Mouse (Mus musculus) embryonic stem cell, embryonic (primary cell): Measurements from ENCODE around the gene Ythdc1.
"Not testable (repeated sequence)": the region's sequence is repeated elsewhere in the genome, so short reads cannot be mapped to it uniquely, and the experiment has no call there.

Experiments used
- CTCF ChIA-PET, 4 experiments: fragments of 300-600 bp in 2 of 4; fragments of 350-600 bp in 2 of 4; sonication (Branson Sonifier 250); formaldehyde crosslinking; loops; one replicate each; lab custom pipeline; 2022; ENCODE audit warnings: inconsistent platforms in 2 of 4; lab: Charles Lee
- POLR2A ChIA-PET, 4 experiments: fragments of 300-600 bp in 2 of 4; fragments of 350-600 bp in 2 of 4; sonication (Branson Sonifier 250); formaldehyde crosslinking; loops; one replicate each; lab custom pipeline; 2022; ENCODE audit warnings: antibody characterized with exemption in 4 of 4, inconsistent platforms in 1 of 4; lab: Charles Lee

The Ythdc1 gene

DNA sequence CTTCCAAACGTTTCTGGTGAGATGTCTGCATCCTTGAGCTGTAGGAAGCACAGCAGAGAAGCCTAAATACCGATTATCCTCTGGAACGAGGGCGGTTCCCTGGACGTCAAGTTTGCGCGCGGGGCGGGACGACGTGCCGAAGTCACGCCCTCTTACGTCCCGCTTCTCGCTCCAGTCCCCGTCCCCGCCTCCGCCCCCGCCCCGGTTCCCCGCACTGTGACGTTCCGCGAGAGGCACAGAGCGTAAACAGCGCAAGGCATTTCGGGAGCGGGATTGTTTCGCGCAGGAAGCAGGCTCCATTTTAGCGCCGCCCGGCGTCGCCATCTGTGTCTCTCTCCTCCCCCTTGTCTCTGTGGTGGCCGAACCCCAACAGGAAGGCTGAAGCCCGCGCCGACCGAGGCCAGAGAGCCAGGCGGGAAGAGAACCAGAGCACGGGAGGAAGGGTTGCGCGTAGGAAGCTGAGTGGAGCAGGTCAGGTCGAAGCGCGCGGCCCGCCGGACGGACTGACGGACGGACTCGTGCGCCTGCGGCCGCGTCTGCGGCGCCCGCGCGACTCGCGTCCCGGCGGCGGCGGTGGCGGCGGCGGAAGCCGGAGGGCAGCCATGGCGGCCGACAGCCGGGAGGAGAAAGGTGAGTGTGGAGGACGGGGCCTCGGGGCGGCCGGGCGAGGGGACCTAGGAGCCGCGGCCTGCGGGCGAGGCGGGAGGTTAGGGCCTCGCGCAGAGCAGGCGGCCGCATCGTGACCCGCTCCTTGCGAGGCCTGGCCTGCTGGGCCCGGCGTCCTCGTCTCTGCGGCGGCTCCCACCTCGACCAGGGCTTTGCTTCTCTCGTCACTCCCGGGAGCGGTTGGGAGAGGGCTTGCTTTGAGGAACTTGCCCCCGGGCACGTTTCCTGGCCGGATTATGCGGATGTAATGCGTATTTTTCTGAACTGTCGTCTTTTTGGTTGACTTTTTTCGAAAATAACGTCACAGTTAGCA is at the start of gene Ythdc1:
Gene Ythdc1 (plus strand): TSS at position 260 of the 979 bp plus-strand sequence.
- ChIA-PET POLR2A (interaction anchor here (0.7 to 3.1 kb wide), 17 partner anchors 9 to 738 kb away, joined by 3 to 22 read pairs (median 4); partner anchors contain the start of gene Uba6 (in 2 of the 4)), CTCF (no interaction called here)

DNA sequence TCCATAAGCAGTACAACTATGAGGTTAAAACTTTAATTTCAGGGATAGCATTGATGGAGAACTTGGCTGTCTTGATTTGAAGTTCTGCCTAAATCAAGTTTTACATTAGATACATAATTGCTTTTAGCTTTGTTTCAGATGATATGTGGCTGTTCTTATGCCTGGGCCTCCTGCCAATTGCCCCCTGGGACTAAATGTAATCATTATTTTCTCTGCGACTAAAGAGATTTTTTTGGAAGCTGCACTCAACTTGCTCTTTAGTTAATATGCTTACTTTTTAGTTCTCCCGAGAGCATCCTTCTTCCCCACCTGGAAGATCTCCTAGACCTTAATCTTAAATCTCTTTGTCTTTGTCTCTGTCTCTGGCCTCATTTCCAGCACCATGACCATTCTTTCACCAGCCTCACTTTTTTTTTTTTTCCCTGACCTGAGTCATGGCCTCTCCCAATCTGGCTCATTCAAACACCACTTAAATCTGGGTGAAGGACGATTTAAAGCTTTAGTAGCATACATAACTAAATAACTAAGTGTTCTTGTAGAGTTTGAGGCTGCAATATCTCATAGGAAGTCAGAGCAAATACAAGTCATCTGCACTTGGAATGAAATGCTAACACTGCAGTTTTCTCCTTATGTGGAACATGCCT is 34.9 kb upstream of the Ythdc1 start:
- CTCF ChIA-PET = interaction anchor here in 1 of 4 experiments (0.5 kb wide), 1 partner anchor 920 kb away, joined by 5 read pairs; no protein-coding TSS in a partner anchor
- POLR2A ChIA-PET = interaction anchor here in 1 of 4 experiments (0.6 kb wide), 1 partner anchor 11 kb away, joined by 3 read pairs; no protein-coding TSS in a partner anchor

GRCm38 (mm10) chr5:86771010-86771409 is 33.0 kb upstream of the Ythdc1 start:
- CTCF ChIA-PET = no interaction called here

DNA sequence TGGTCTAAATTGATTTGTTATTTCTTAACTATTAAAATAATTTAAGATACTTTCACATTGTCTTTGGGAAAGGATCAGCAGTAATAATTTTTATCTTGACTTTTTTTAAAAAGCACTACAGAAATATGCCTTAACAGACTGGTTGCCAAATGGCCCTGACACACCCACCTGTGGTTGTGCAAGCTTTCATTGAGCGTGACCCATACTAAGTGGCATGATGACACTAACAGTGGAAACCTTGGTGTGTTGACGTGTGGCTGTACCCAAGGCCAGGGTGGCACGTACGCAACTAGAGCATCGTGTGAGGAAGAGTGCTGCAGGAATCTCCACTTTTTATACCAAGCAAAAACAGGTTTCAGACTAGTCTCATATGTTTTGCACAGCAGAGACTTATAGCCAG is 27.1 kb upstream of the Ythdc1 start:
- CTCF ChIA-PET = no interaction called here
- POLR2A ChIA-PET = no interaction called here

More at GRCm38 (mm10) chr5:86771010-86771409, 33.0 kb upstream of the Ythdc1 start:
- POLR2A ChIA-PET = no interaction called here

DNA sequence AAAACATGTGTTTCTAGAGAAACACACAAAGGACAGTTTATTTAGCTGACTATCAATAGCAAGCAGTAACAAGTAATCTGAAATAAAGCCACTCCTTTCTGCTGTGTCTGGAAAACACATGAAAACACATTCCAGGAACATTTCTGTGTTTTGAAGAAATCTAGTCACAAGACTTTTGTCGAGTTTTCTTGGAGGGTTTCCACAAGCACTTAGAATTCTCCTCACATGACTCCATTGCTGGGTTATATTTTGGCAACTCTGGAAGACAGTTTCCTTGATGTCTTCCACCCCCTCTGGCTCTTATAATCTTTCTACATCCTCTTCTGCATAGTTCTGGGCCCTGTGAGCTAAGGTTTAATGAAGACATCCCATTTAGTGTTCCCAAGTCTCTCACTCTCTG is 25.6 kb upstream of the Ythdc1 start:
- ChIA-PET POLR2A (no interaction called here), CTCF (no interaction called here)

DNA sequence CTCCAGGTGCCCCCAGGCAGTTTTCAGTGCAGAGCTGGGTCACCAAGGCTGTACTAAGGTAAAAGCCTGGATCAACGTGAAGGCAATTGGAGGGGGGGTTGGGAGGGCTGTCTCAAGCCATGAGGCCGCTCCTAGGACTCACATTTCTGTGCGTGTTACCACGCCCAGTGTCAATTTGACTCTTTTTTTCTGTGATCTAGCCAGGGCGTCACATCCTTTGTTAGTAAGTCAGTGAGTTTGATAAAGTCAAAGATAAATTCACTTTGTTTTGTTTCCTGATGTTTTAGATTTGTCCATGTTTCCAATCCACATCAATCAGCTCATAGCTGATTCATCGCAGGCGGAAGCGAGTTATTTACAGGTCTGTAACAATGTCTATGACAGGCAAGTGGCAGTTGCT is 21.0 kb upstream of the Ythdc1 start:
- ChIA-PET POLR2A (interaction anchor here in 2 of 4 experiments (0.6 to 1.5 kb wide), 3 partner anchors 10 to 27 kb away, joined by 3 to 6 read pairs (median 3); no protein-coding TSS in a partner anchor), CTCF (no interaction called here)

DNA sequence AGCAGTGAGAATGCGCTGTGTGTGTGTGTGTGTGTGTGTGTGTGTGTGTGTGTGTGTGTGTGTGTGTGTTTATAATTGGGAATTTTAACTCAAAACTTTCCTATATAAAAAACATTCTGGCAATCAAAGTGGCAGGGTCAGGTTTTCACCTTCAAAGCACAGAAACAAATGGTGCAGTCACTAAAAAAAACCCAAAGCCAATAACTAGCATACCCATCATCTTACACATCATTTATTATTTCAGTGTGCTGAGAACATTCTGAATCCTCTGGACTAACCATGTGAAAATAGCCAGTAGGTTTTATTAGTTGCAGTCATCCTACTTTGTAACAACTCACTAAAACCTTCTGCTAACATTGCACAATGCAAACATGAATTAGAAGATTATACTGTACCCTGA is 19.8 kb upstream of the Ythdc1 start:
- CTCF ChIA-PET = no interaction called here
- POLR2A ChIA-PET = no interaction called here

GRCm38 (mm10) chr5:86786798-86787197 is 17.2 kb upstream of the Ythdc1 start:
- POLR2A ChIA-PET = interaction anchor here in 2 of 4 experiments (0.6 to 1.0 kb wide), 4 partner anchors 16 to 614 kb away, joined by 3 to 4 read pairs (median 4); partner anchors contain the start of genes Uba6 (in 1 of the 2) and Ythdc1 (in 1 of the 2)
- CTCF ChIA-PET = interaction anchor here in 2 of 4 experiments (0.5 to 0.7 kb wide), 3 partner anchors 24 to 596 kb away, joined by 3 to 4 read pairs (median 4); no protein-coding TSS in a partner anchor

DNA sequence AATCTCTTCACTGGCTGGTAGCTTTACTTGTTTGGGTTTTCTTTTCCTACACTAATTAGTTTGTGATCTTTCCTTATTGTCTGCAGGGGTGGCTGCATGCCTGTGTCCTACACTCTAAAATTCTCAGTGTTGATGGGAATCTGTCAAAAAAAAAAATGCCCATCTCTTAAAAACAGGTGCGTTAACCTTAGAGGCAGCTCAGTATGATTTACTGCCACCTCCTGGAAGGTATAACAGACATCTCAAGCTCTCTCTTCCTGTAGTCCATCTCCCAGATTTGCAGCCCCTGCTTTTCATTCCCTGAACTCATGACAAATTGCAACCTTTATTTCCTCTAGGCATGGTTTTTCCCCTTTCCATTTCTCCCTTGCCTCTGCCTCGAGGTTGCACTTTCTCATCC is 14.1 kb upstream of the Ythdc1 start:
- POLR2A ChIA-PET = no interaction called here
- CTCF ChIA-PET = no interaction called here

DNA sequence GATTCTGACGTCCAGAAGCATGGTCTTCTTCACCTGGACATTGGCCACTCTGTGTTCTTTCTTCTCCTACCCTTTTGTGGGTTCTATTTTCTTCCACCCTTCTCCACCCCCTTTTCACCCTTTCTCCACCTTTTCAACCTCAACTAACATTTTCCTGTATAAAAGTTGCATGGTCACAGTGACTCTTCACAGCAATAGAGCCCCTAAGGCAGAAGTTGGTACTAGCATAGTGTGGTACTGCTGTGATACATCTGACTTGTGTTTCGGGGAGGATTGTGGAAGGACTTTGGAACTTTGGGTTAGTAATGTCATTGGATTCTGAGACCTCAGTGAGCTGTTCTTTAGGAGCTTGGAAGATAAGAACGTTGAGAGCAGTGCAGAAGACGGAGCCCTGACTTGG is 11.8 kb upstream of the Ythdc1 start:
- ChIA-PET POLR2A (interaction anchor here (0.7 to 4.0 kb wide), 6 partner anchors 10 to 392 kb away, joined by 3 to 22 read pairs (median 5); partner anchors contain the start of gene Ythdc1 (in 4 of the 4)), CTCF (interaction anchor here in 1 of 4 experiments (0.6 kb wide), 1 partner anchor 41 kb away, joined by 3 read pairs; no protein-coding TSS in a partner anchor)

GRCm38 (mm10) chr5:86792807-86793206 is 11.2 kb upstream of the Ythdc1 start:
- POLR2A ChIA-PET = interaction anchor here (0.7 to 4.0 kb wide), 5 partner anchors 10 to 11 kb away, joined by 3 to 22 read pairs (median 6); partner anchors contain the start of gene Ythdc1 (in 4 of the 4)
- CTCF ChIA-PET = no interaction called here

DNA sequence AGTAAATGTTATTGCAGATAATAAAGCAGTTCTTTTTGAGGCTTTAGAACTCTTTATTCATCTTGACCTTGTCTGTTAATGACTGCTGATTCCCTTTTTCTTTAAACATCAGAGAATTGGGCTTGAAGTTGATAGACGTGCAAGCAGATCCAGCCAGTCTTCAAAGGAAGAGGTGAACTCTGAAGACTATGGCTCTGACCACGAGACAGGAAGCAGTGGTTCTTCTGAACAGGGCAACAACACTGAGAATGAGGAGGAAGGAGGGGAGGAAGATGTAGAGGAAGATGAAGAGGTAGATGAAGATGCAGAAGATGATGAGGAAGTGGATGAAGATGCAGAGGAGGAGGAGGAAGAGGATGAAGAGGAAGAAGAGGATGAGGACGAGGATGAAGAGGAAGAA is 12.8 kb downstream of the Ythdc1 start:
- ChIA-PET POLR2A (interaction anchor here in 1 of 4 experiments (1.1 to 2.1 kb wide), 2 partner anchors 10 to 13 kb away, joined by 3 to 9 read pairs; no protein-coding TSS in a partner anchor), CTCF (interaction anchor here in 1 of 4 experiments (1.0 kb wide), 1 partner anchor 12 kb away, joined by 3 read pairs; no protein-coding TSS in a partner anchor)

DNA sequence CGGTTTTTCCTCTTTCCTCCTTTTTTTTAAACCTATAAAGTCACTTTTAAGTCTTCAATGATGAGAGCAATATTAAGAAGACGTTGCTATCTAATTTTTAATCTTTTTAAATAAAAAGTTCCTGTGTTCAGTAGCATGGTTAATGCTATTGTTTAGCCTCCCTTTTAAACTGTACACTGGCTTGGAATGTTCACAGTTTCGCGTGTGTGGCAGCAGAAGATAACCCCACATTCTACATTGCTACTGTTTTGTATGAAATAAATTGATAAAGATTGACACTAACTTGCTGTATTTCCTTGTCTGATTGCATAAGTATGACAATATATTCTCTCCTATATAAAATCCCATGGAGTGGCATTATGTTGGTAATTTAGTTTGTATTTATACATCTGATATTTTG is 32.4 kb downstream of the Ythdc1 start:
- CTCF ChIA-PET = not testable (repeated sequence)
- POLR2A ChIA-PET = interaction anchor here in 1 of 4 experiments (6.9 kb wide), 1 partner anchor 16 kb away, joined by 25 read pairs; no protein-coding TSS in a partner anchor

DNA sequence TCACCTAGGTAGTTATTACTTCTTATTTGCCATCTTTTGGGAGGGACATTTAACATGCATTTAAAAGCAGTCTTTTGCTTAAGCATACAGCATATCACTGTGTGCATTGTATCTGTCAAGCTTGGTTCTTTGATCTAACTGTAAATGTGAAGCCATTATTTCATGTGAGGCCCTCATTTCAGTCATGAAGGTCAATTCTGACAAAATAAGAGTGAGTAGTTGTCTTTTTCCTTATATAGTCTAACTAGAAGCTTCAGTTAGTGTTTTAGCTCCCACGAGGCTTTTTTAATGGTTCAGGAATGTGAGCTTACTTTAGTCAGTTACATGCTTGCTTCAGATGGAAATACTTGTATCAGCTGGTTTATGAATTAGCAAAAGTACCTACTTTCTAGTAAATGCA is 34.1 kb downstream of the Ythdc1 start:
- CTCF ChIA-PET = no interaction called here
- POLR2A ChIA-PET = interaction anchor here in 1 of 4 experiments (0.9 to 6.9 kb wide), 3 partner anchors 9 to 44 kb away, joined by 3 to 25 read pairs (median 7); no protein-coding TSS in a partner anchor

DNA sequence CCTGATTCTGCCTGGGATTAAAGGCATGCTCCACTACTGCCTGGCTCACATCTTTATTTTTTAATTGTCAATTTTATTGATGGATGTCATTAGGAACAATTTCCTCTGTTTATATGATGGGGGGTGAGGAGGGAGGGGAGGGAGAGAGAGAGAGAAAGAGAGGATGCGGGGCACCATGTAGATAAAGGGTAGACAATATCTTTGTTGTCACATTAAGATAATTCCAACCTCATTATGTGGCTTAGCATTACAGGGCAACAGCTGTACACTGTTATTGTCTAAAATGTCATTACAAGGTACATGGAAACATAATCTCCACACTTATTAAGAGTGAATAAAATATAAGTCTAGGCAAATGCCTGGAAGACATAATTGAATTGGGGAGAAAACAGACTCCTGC is 35.5 kb downstream of the Ythdc1 start:
- POLR2A ChIA-PET = interaction anchor here in 2 of 4 experiments (0.6 to 6.9 kb wide), 4 partner anchors 11 to 843 kb away, joined by 3 to 25 read pairs (median 6); no protein-coding TSS in a partner anchor
- CTCF ChIA-PET = no interaction called here

DNA sequence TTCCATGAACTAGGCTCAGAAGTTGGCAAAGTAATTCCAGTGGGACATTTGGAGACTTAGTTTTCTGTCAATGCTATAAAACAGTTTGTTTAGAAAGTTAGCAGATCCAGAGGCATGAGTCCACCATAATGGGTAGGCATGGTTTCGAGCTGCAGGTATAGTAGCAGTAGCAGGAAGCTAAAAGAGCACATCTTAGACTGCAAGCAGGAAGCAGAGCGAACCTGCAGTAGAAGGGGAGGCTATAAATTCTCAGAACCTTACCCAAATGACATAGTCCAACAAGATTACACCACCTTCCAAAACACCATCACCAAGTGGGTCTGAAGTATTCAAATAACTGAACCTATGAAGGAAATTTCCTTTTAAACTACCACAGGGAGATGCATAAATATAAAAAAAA is 36.2 kb downstream of the Ythdc1 start:
- CTCF ChIA-PET = no interaction called here
- POLR2A ChIA-PET = interaction anchor here in 1 of 4 experiments (0.9 to 6.9 kb wide), 2 partner anchors 20 to 25 kb away, joined by 3 to 25 read pairs; no protein-coding TSS in a partner anchor

DNA sequence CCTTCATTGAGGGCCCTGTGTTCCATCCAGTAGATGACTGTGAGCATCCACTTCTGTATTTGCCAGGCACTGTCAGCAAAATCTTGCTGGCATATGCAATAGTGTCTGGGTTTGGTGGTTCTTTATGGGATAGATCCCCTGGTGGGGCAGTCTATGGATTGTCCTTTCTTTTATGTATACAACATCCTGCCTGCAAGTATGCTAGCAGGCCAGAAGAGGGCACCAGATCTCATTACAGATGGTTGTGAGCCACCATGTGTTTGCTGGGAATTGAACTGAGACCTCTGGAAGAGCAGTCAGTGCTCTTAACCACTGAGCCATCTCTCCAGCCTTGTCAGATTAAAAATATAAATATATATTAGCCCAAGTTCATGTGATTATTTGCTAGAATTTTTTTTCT is 37.2 kb downstream of the Ythdc1 start:
- POLR2A ChIA-PET, CTCF ChIA-PET: not testable (repeated sequence)

- POLR2A ChIA-PET = no interaction called here
- CTCF ChIA-PET = interaction anchor here in 1 of 4 experiments (1.1 kb wide), 1 partner anchor 293 kb away, joined by 3 read pairs; no protein-coding TSS in a partner anchor
Observed at GRCm38 (mm10) chr5:86850104-86850503, 46.1 kb downstream of the Ythdc1 start.
